Mouse (Mus musculus) sigmoid colon, adult 10 weeks (tissue): ENCODE measurements around the gene Vmn2r31. TPM values are rescaled to one million over a fixed set of nuclear protein-coding genes. Genes with fewer than 3 reads are reported as not detected.

Experiments used
- polyA plus RNA-seq: library from polyadenylated mRNA; stranded (reverse); fragments of 350-450 nt; fragmentation: Illumina TruSeq; extraction: RNeasy Lipid Tissue Mini Kit (QIAGEN cat#74804); gene quantifications from one replicate; pipeline ENCODE4 v1.2.3, GENCODE M21; 2014; ENCODE audit warnings: low read depth, low replicate concordance

Gene Vmn2r31
- not detected for polyA plus RNA-seq

DNA sequence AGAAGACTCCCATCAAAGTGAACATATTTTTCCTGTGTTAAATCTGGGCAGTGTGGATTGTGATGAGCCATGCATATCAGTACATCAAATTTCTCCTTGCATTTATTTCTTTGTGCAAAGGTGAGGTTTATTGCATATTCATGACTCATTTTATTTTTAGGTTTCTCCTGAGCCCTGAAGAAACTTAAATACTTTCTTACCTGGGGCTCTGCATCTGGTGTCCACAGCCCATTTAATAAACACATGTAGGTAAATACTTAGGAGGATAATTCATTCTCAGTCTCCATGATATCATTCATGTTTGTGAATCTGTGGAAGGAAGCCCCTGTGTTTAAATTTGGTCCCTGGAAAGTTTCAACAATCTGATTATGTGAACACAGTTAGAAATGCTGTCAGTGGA, at the start of gene Vmn2r31:
TSS of gene Vmn2r31 (minus strand) at position 101 of the 400 bp plus-strand sequence.

DNA sequence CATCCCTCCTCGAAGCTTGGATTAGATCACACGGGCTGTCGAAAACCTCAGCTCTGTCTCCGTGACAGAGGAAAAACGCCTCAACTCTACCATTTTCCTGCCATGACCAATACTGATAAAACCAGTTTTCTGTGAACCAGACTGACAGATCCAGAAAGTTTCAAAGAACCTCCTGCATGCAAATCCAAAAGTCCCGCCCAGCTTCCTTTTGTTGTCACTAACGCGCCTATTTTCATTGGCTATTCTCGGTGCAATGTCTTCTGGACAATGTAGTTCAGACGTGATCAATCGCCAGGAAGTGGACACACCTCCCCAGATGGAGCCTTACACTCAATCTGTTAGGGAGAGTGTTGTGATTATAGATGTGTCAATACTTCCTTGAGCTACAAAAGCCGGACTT, 25.1 kb downstream of the Vmn2r31 start, which contains the start of gene Gm45783:
TSS of gene Gm45783 (minus strand) at position 143 of the 400 bp plus-strand sequence.

DNA sequence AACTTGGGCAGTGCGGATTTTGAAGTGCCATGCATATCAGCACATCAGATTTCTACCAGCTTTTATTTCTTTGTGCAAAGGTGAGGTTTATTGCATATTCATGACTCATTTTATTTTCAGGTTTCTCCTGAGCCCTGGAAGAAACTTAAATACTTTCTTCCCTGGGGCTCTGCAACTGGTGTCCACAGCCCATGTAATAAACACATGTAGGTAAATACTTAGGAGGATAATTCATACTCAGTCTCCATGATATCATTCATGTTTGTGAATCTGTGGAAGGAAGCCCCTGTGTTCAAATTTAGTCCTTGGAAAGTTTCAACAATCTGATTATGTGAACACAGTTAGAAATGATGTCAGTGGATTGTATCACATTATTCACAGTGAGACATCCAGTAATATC, 62.0 kb downstream of the Vmn2r31 start, which contains the start of gene Vmn2r30:
TSS of gene Vmn2r30 (minus strand) at position 101 of the 400 bp plus-strand sequence.

Other genes starting within 250 kb of the Vmn2r31 start
- 6.9 TPM for gene Zfp418, start 228.4 kb downstream of the Vmn2r31 start, polyA plus RNA-seq
- gene Zfp772, start 189.7 kb downstream of the Vmn2r31 start, polyA plus RNA-seq = 11.0 TPM
- 11.0 TPM for gene Vmn2r29, start 152.4 kb downstream of the Vmn2r31 start, polyA plus RNA-seq
- gene Gm45844, start 121.4 kb downstream of the Vmn2r31 start, polyA plus RNA-seq = 11.6 TPM
- 124 TPM for gene Clcn4, start 98.9 kb downstream of the Vmn2r31 start, polyA plus RNA-seq
- not detected for gene Vmn2r30, start 62.1 kb downstream of the Vmn2r31 start, polyA plus RNA-seq
- gene Gm45783, start 25.1 kb downstream of the Vmn2r31 start, polyA plus RNA-seq = not detected
- not detected for gene Vmn2r32, start 80.3 kb upstream of the Vmn2r31 start, polyA plus RNA-seq
- gene Vmn2r33, start 167.1 kb upstream of the Vmn2r31 start, polyA plus RNA-seq = not detected